Mouse (Mus musculus): ENCODE data around the gene Foxp1. TPM values are rescaled to one million over a fixed set of nuclear protein-coding genes. Genes with fewer than 3 reads are reported as not detected.

The Foxp1 gene
- polyA plus RNA-seq (2014; fragmentation: Illumina TruSeq; extraction: RNeasy Lipid Tissue Mini Kit (QIAGEN cat#74804); ENCODE audit: low read depth, low replicate concordance): 9.7 TPM

DNA sequence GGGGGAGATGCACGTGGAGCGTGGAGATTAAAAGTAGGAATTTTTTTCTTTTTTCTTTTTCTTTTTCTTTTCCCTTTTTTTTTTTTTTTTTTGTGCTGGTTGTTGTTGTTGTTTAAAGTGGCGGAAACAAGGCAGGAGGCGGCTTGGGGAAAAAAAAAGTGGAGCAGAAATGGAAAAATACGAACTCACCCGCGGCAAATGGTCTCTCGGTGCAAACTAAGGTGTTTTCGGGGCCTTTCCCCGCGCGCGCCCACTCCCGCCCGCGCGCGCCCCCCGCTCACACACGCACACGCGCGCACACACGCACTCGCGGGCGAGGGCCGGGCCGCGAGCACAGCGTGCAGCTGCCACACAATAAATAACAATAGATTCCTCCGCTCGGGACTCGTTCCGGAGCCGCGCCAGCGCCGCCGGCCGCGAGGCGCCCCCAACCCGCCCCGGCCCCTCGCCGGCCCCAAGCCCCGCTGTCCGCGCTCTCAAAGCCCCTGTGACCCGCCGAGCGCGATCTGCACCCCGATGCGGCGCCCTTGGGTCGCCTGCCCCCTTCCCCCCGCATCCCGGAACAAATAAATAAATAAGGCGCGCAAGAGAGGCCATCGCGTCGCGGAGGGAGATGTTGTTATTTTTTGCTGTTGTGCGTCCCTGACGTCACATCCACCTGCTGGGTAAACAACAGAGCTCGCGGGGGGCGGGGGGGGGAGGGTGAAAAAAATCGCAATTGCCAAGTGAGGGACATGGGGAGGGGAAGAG lies at the start of gene Foxp1:
Gene Foxp1 (minus strand): TSS at position 363 of the 750 bp plus-strand sequence.

Other genes with a start within 250 kb of the Foxp1 start
- 18.5 TPM for gene Eif4e3, start 144.1 kb upstream of the Foxp1 start, polyA plus RNA-seq (2014; fragmentation: Illumina TruSeq; extraction: RNeasy Lipid Tissue Mini Kit (QIAGEN cat#74804); ENCODE audit: low read depth, low replicate concordance)
- not detected for gene Gm20696, start 144.1 kb upstream of the Foxp1 start, polyA plus RNA-seq (2014; fragmentation: Illumina TruSeq; extraction: RNeasy Lipid Tissue Mini Kit (QIAGEN cat#74804); ENCODE audit: low read depth, low replicate concordance)
- gene Gpr27, start 170.0 kb upstream of the Foxp1 start, polyA plus RNA-seq (2014; fragmentation: Illumina TruSeq; extraction: RNeasy Lipid Tissue Mini Kit (QIAGEN cat#74804); ENCODE audit: low read depth, low replicate concordance): 1.5 TPM
- gene Prok2, start 203.7 kb upstream of the Foxp1 start, polyA plus RNA-seq (2014; fragmentation: Illumina TruSeq; extraction: RNeasy Lipid Tissue Mini Kit (QIAGEN cat#74804); ENCODE audit: low read depth, low replicate concordance): 0.61 TPM